Mouse (Mus musculus) cerebellum, adult 18-20 months (tissue): ENCODE measurements at regions not wholly inside any gene's neighbourhood (a gene's known extent, or its start where the extent isn't known, plus 50 kb on each side); places are given as distances from the start of the nearest gene placed in this dataset.
"Not testable (repeated sequence)": the region's sequence is repeated elsewhere in the genome, so short reads cannot be mapped to it uniquely, and the experiment has no call there.

Experiments
- DNase-seq, 2 experiments: peaks; one replicate each; pipeline ENCODE4 v3.0.0; 2021

GRCm38 (mm10) chrX:103532620-103533199 lies 97.7 kb upstream of the Zcchc13 start:
- peak in 1 of 2 experiments; percentile 12 for DNase-seq

GRCm38 (mm10) chrX:103533306-103533705 lies 97.1 kb upstream of the Zcchc13 start:
- no peak for DNase-seq

DNA sequence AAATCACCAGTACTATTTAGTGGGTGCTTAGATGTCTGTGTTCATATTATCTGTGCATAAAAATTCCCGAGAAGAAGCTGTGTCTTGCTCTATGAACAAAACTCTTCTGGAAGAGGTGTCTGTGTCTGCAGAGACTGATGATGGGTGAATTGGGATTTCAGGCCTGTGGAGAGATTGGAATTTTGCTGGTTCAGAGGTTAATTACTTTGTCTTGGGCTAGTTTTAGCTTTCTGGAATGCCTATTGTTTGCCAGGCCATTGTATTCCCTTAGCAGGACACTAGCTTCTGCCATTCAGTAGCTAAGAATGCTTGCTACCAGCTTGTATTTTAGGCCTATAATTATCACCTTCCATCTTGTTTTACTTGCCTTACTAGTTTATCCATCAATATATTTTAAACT lies 96.6 kb upstream of the Zcchc13 start:
- DNase-seq, result no peak

DNA sequence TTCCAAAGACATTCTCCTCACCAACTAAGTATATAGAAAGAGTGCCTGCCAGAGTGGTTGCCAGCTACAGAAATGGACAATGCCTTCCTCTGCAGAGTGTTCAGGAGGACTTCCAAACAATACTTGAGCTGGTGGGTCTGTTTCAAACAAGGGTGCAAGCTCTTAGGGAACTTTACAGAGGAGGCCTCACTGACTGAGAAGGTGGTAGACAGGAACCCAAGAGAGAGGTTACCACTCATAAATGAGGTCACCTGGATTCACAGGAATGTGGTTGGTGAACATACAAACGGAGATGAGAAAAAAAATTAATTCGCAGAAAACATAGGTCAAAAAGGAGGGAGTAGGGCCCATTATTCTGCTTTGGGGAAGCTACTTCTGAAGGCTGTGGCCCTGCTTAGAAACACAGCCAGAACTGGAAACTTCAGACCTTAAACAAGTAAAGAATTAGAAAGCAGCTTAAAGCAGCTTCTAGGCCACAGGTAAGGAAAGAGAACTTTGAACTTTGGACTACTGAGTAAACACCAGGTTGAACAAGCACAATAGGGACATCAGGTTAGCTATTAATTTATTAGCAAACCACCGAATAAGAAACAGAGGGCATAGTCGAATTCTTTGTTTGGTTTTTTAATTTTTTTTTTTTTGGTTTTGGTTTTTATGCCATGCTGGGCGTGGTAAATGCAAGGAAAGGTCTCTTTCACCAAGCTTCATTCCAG lies 83.7 kb upstream of the Zcchc13 start:
- DNase-seq, result no peak

- no peak for DNase-seq
Observed at GRCm38 (mm10) chrX:103551304-103551703, 79.1 kb upstream of the Zcchc13 start.

DNA sequence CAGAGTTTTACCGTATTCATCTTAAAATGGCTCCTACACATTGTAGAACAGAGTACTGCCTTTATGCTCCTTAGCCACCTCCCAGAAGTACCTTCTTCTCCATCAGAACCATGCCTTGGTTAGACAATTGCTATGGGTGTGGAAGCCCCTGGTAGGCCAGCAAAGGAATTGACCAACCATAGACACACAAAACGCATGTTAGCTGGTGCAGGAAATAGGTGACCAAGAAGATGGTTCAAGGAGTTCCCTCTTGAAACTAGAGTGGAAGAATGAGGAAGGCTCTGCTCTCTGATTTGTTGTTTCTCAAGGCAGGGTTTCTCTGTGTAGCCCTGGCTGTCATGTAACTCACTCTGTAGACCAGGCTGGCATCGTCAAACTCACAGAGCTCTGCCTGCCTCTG lies 77.2 kb upstream of the Zcchc13 start:
- DNase-seq, result no peak

DNA sequence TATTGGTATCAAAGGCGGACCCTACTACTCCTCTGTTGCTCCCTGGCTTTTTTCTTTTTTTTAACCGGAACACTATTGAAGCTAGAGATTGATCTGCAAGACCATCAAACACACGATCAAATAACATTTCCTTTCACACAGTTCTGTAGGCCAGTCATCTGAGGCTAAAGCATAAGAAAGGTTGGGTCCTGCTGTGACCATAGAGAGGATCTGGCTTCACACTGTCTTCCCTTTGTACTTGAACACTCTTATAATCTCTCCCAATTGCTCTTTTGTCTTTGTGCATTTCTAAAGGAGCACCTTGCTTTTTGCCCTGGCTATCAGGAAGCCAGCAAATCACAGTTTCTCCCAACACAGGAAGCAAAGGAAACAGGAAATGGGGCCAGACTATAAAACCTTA lies 76.8 kb upstream of the Zcchc13 start:
- DNase-seq, result no peak

DNA sequence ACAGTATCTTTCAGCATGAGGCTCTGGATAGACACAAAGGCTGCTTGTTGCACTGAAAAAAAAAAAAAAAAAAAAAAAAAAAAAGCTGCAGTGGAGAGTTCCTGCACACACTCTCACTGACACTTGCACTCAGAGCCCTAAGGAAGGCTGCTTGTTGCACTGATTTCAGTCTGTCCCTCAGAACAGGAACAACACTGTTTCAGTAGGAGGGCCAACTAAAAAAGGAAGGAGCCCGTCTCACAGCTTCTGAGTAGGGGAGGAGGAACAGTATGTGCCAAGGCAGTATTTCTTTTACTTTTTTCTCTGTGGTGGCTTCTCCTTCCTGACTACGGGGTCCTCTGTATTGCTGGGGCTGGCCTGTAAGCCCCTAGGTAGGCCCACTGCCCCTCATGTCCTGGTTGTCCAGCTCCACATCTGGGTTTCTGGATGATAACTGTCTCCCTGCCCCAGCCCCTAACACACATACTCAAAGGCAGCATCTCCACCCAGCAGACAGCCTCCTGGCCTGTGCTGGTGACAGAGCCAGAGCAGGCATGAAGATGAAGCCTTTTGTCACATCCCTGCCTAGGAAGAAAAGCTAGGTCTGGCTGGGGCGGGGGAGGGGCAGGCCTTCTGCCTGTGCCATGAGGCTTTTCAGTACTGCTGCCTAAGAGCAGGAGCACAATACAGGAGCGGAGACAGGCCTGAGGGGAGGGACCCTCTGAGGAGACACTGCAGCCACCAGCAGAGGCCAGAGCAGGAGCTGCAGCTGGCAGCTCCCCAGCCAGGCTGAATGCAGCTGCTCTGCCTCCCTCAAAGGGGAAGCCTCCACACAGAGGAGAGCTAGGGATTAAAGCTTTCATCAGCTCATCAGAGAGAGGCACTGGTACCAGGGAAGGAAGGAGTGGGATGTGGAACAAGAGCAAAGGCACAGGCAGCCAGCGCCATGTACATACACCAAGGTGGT lies 75.1 kb upstream of the Zcchc13 start:
- DNase-seq, result not testable (repeated sequence)

DNA sequence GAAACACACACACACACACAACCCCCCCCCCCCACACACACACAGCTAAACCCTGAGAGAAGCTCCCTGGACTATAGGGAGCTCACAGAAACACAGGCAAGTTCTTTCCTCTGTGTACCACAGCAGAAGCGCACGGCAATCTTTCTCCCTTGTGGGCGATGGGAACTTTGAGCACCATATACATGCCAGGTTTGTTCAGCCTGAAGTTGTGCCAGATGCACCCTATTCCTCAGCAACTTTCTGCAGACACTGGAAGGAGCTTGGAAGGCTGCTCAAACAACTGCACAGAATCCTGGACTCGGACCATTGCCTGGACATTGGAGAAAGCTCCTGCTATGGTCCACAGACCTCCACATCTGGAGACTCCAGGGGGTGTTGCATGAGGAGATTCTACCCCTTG lies 74.3 kb upstream of the Zcchc13 start:
- no peak for DNase-seq

- no peak for DNase-seq
Observed at GRCm38 (mm10) chrX:103556681-103557490, 73.5 kb upstream of the Zcchc13 start.

DNA sequence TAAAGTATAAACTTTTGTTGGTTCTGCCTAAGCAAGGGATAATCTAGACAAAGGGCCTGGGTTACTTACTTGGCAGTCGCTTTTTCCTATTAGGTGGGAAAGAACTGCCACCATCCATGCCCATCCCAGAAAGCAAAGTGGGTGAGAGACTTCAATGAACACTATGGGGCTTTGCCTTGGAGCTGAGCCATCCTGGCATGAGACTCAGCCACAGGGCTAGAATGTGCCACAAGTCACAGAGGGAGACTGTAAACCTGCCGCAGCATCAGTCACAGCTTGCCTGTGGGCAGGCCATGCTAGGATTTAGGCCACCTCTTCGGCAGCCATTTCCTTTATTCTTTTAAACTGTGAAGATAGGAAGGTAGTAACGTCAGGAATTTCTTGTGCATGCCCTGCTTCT lies 72.9 kb upstream of the Zcchc13 start:
- DNase-seq, result no peak

DNA sequence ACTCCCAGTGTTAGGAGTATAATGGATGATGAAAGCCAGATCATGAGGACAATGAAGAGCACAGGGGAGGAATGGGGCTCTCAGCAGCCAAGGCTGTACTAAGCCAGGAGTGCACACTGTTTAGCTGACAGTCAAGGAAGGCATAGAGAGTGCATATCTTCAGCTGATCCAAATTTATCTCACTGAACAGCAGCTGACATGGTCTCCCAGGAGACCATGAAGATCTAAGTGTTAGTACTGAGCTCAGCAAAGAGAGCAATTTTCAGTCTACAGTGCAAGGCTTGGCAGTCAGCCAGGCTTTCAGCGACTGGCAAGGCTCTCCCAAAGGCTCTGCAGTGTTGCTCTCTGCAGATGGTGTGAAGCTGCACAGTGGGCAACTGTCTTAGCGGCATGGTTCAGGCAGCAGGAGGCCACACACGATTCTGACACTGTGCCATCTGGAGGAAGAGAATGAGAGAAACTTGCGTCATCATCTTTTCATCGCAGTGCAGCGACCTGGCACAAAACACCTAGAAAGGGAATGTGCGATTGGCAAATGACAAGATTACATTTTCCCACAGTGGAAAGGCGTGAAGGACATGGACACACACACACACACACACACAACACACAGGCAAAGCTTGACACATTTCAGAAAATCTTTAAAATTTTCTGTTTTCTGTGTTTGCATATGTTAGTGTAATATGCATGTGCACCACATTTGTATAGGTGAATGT lies 66.7 kb upstream of the Zcchc13 start:
- DNase-seq, result peak; percentile 76 to 84

DNA sequence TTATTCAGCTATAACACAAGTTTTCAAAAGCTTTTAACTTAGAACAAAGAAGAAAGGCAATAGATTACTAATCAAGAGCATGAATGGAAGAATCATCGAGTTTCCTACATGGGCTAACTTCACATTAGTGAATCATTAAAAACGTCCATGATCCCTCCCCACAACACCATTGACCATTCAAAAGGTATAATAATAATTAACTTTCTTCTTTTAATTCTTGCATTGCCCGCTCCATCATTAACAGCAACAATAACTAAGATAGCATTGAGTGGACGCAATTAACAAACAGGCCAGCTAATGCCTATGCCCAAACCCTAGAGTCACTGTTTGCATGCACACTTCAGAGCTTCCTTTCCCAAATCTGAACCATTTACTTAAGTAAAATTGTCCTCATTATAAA lies 57.0 kb upstream of the Zcchc13 start:
- DNase-seq, result no peak

- no peak for DNase-seq
Observed at GRCm38 (mm10) chrX:103579484-103579883, 50.9 kb upstream of the Zcchc13 start.
